10 mouse cellular contexts compared by ENCODE assay signal in genomic region chr6:21999025-21999424, GRCm38 (mm10). TPM values are rescaled to one million over a fixed set of nuclear protein-coding genes. Genes with fewer than 3 reads are reported as not detected.
DNase-seq lines count a peak whose midpoint lies in the region; ATAC-seq lines count a peak whose summit lies in the region.
"Had no signal": no experiment of that assay in that cellular context is flagged by ENCODE, and none has a peak within 500 bp of the region (broad histone marks: within the 10 kb centered on the region; RNA-seq: fewer than 3 reads in every experiment).

No protein-coding gene starts in this region.

- no peak for DNase-seq in hindbrain, embryonic 10.5 days (ENCODE audit: low spot score)
- peak; percentile 86 for DNase-seq in adipocyte (ENCODE audit: low spot score)
- peak; percentile 56 to 68 for DNase-seq in heart, adult 9 months (ENCODE audit: low spot score in 2 of 2)
- DNase-seq in ovary, adult 18-20 months (ENCODE audit: low spot score) = no peak
- DNase-seq in natural killer cell, adult 2 months (ENCODE audit: low spot score in 2 of 2) = no peak
- DNase-seq: left cerebral cortex, postnatal 4 days had no signal

- H3K9me3 ChIP-seq in hindbrain, embryonic 10.5 days = no peaks in the 10 kb centered on the region
- no peaks in the 10 kb centered on the region for H3K9me3 ChIP-seq in hindbrain, embryonic 13.5 days
- no peaks in the 10 kb centered on the region for H3K9me3 ChIP-seq in limb, embryonic 12.5 days
- H3K9me3 ChIP-seq in forebrain, embryonic 16.5 days (ENCODE audit: control insufficient read depth, low read length) = no peaks in the 10 kb centered on the region

- no peak overlapping the region for H3K9ac ChIP-seq in hindbrain, embryonic 13.5 days
- H3K9ac ChIP-seq in limb, embryonic 12.5 days (replicated peaks) = no peak overlapping the region
- no peak overlapping the region for H3K9ac ChIP-seq in forebrain, embryonic 16.5 days (replicated peaks; ENCODE audit: low read depth, low read length)

- H3K36me3 ChIP-seq in hindbrain, embryonic 10.5 days = no peaks in the 10 kb centered on the region
- no peaks in the 10 kb centered on the region for H3K36me3 ChIP-seq in hindbrain, embryonic 13.5 days
- H3K36me3 ChIP-seq in limb, embryonic 12.5 days = peaks cover 8% of the 10 kb centered on the region
- H3K36me3 ChIP-seq in forebrain, embryonic 16.5 days (ENCODE audit: control insufficient read depth, insufficient read depth) = no peaks in the 10 kb centered on the region

- 50% methylated on average over 11 of the region's 11 CpGs for WGBS in hindbrain, embryonic 10.5 days
- WGBS in hindbrain, embryonic 13.5 days = 63% methylated on average over 11 of the region's 11 CpGs
- whole genome bisulfite sequencing in limb, embryonic 12.5 days = 22% methylated on average over 11 of the region's 11 CpGs
- WGBS in forebrain, embryonic 16.5 days = 58% methylated on average over 11 of the region's 11 CpGs

- peaks cover 12% of the 10 kb centered on the region; the same call in 1 of the 2 replicates for H3K27me3 ChIP-seq in hindbrain, embryonic 10.5 days (ENCODE audit: insufficient read depth, poor library complexity, severe bottlenecking)
- H3K27me3 ChIP-seq in hindbrain, embryonic 13.5 days = 0 out of 2 replicates have a peak, but pooled peaks cover 4% of the 10 kb centered on the region
- no peaks in the 10 kb centered on the region for H3K27me3 ChIP-seq in limb, embryonic 12.5 days
- no peaks in the 10 kb centered on the region for H3K27me3 ChIP-seq in forebrain, embryonic 16.5 days (replicated peaks; ENCODE audit: control insufficient read depth, insufficient read depth, low read length)

- H3K4me3 ChIP-seq in hindbrain, embryonic 10.5 days = no peak overlapping the region
- no peak overlapping the region for H3K4me3 ChIP-seq in hindbrain, embryonic 13.5 days
- 0 out of 2 replicates have a peak overlapping the region, but pooled peaks have one; percentile 2 for H3K4me3 ChIP-seq in limb, embryonic 12.5 days (replicated peaks)
- H3K4me3 ChIP-seq in forebrain, embryonic 16.5 days (replicated peaks; ENCODE audit: low read length) = no peak overlapping the region
- H3K4me3 ChIP-seq: myocyte had no signal

- H3K27ac ChIP-seq in hindbrain, embryonic 10.5 days = 0 out of 2 replicates have a peak overlapping the region, but pooled peaks have one; percentile 24
- H3K27ac ChIP-seq in hindbrain, embryonic 13.5 days = no peak overlapping the region
- H3K27ac ChIP-seq in limb, embryonic 12.5 days = peak overlapping the region; percentile 80
- no peak overlapping the region for H3K27ac ChIP-seq in forebrain, embryonic 16.5 days (ENCODE audit: low read length)

- ATAC-seq in hindbrain, embryonic 13.5 days (ENCODE audit: low FRiP score) = no peak
- ATAC-seq in limb, embryonic 12.5 days (ENCODE audit: insufficient number of reproducible peaks, insufficient read depth, low FRiP score, low TSS enrichment, low read depth) = peak; percentile 21; the same call in 1 of the 2 replicates
- ATAC-seq in forebrain, embryonic 16.5 days = no peak

- H3K4me2 ChIP-seq in hindbrain, embryonic 13.5 days = no peak overlapping the region
- peak overlapping the region; percentile 40 for H3K4me2 ChIP-seq in limb, embryonic 12.5 days
- no peak overlapping the region for H3K4me2 ChIP-seq in forebrain, embryonic 16.5 days (ENCODE audit: low read length)

- H3K4me1 ChIP-seq in hindbrain, embryonic 10.5 days (replicated peaks) = peaks cover 21% of the 10 kb centered on the region; the same call in 1 of the 2 replicates
- H3K4me1 ChIP-seq in hindbrain, embryonic 13.5 days (replicated peaks) = no peaks in the 10 kb centered on the region
- peaks cover 87% of the 10 kb centered on the region for H3K4me1 ChIP-seq in limb, embryonic 12.5 days (replicated peaks)
- H3K4me1 ChIP-seq in forebrain, embryonic 16.5 days (replicated peaks; ENCODE audit: control insufficient read depth, insufficient read depth, low read length) = no peaks in the 10 kb centered on the region

RNA-seq across cellular contexts. Expression of gene Cped1, which starts 13.3 kb away (rescaled TPM):
- 13.7 and 15.7 TPM in 2 replicates for polyA plus RNA-seq in hindbrain, embryonic 10.5 days (2016; fragmentation: Nextera tagmentation; extraction: Ambion mirVana)
- 4.3 and 4.4 TPM in 2 replicates for polyA plus RNA-seq in hindbrain, embryonic 13.5 days (2015; fragmentation: Nextera tagmentation; extraction: Ambion mirVana)
- polyA plus RNA-seq in limb, embryonic 12.5 days (2016; fragmentation: Nextera tagmentation; extraction: Ambion mirVana) = 62.3 and 67.7 TPM in 2 replicates
- polyA plus RNA-seq in forebrain, embryonic 16.5 days (2015; fragmentation: Nextera tagmentation; extraction: Ambion mirVana) = 3.2 and 4.4 TPM in 2 replicates

RNA-seq across cellular contexts. Expression of gene Ing3, which starts 49.7 kb away (rescaled TPM):
- 42.4 and 45.2 TPM in 2 replicates for polyA plus RNA-seq in hindbrain, embryonic 10.5 days (2016; fragmentation: Nextera tagmentation; extraction: Ambion mirVana)
- 43.1 and 49.4 TPM in 2 replicates for polyA plus RNA-seq in hindbrain, embryonic 13.5 days (2015; fragmentation: Nextera tagmentation; extraction: Ambion mirVana)
- polyA plus RNA-seq in limb, embryonic 12.5 days (2016; fragmentation: Nextera tagmentation; extraction: Ambion mirVana) = 59.8 and 71.1 TPM in 2 replicates
- 60.0 and 68.1 TPM in 2 replicates for polyA plus RNA-seq in forebrain, embryonic 16.5 days (2015; fragmentation: Nextera tagmentation; extraction: Ambion mirVana)

Comparison
In these comparisons a context has a peak if more than half of its experiments do, and no peak if none do; other contexts are left out.
1. H3K27ac ChIP-seq: peak in hindbrain, embryonic 10.5 days (single experiment) and limb, embryonic 12.5 days (single experiment); none in hindbrain, embryonic 13.5 days (single experiment) and forebrain, embryonic 16.5 days (single experiment).
2. DNase-seq: peak in adipocyte (single experiment) and heart, adult 9 months (2 of 2); none in hindbrain, embryonic 10.5 days (single experiment), ovary, adult 18-20 months (single experiment) and natural killer cell, adult 2 months (0 of 2).